Mouse (Mus musculus): ENCODE results near the gene Preb.

Preb gene

GRCm38 (mm10) chr5:30954065-30954464 is 6.1 kb downstream of the Preb start:
- DNase-seq, result no peak

- no peak for DNase-seq
These were observed 7.6 kb downstream of the Preb start for GRCm38 (mm10) chr5:30952551-30952950.

GRCm38 (mm10) chr5:30951706-30952105 is 8.5 kb downstream of the Preb start:
- DNase-seq, result no peak

GRCm38 (mm10) chr5:30950922-30951321 is 9.2 kb downstream of the Preb start:
- no peak for DNase-seq

GRCm38 (mm10) chr5:30950451-30950850 is 9.7 kb downstream of the Preb start:
- no peak for DNase-seq

- peak; percentile 95 for DNase-seq
These were observed 10.4 kb downstream of the Preb start for GRCm38 (mm10) chr5:30949654-30950326.

GRCm38 (mm10) chr5:30948620-30949019 is 11.5 kb downstream of the Preb start:
- DNase-seq, result no peak

- DNase-seq, result peak; percentile 75
These were observed 15.0 kb downstream of the Preb start, which contains the start of gene Cgref1 for GRCm38 (mm10) chr5:30944956-30945781. TSS of gene Cgref1 (minus strand) at chr5:30945591.

GRCm38 (mm10) chr5:30944344-30944743 is 15.8 kb downstream of the Preb start:
- no peak for DNase-seq

- peak; percentile 20 for DNase-seq
These were observed 17.2 kb downstream of the Preb start for GRCm38 (mm10) chr5:30943004-30943403.

- no peak for DNase-seq
These were observed 25.3 kb downstream of the Preb start for GRCm38 (mm10) chr5:30934725-30935461.

GRCm38 (mm10) chr5:30933705-30934104 is 26.5 kb downstream of the Preb start:
- DNase-seq, result no peak

- DNase-seq, result no peak
These were observed 28.8 kb downstream of the Preb start for GRCm38 (mm10) chr5:30931378-30931777.

GRCm38 (mm10) chr5:30930846-30931245 is 29.3 kb downstream of the Preb start:
- DNase-seq, result no peak

GRCm38 (mm10) chr5:30930121-30930520 is 30.0 kb downstream of the Preb start:
- peak; percentile 79 for DNase-seq

GRCm38 (mm10) chr5:30927945-30928529 is 32.1 kb downstream of the Preb start:
- DNase-seq, result peak; percentile 52

GRCm38 (mm10) chr5:30926073-30926472 is 34.1 kb downstream of the Preb start:
- no peak for DNase-seq

GRCm38 (mm10) chr5:30925217-30925616 is 34.9 kb downstream of the Preb start:
- DNase-seq, result no peak

GRCm38 (mm10) chr5:30924614-30925013 is 35.5 kb downstream of the Preb start:
- DNase-seq, result no peak

GRCm38 (mm10) chr5:30923119-30923518 is 37.0 kb downstream of the Preb start:
- no peak for DNase-seq

- DNase-seq, result no peak
These were observed 37.5 kb downstream of the Preb start for GRCm38 (mm10) chr5:30922581-30923041.

GRCm38 (mm10) chr5:30921256-30922033 is 38.7 kb downstream of the Preb start, which contains the start of gene Khk:
TSS of gene Khk (plus strand) at chr5:30921431.
- DNase-seq, result peak; percentile 93

Data from embryo, embryonic 11 days (tissue).